Mouse (Mus musculus): Measurements from ENCODE around the gene Sox30. TPM values are rescaled to one million over a fixed set of nuclear protein-coding genes. Genes with fewer than 3 reads are reported as not detected.

The Sox30 gene
- 0.11 and 0.16 TPM in 2 replicates for polyA plus RNA-seq (2016; fragmentation: Nextera tagmentation; extraction: Ambion mirVana)

DNA sequence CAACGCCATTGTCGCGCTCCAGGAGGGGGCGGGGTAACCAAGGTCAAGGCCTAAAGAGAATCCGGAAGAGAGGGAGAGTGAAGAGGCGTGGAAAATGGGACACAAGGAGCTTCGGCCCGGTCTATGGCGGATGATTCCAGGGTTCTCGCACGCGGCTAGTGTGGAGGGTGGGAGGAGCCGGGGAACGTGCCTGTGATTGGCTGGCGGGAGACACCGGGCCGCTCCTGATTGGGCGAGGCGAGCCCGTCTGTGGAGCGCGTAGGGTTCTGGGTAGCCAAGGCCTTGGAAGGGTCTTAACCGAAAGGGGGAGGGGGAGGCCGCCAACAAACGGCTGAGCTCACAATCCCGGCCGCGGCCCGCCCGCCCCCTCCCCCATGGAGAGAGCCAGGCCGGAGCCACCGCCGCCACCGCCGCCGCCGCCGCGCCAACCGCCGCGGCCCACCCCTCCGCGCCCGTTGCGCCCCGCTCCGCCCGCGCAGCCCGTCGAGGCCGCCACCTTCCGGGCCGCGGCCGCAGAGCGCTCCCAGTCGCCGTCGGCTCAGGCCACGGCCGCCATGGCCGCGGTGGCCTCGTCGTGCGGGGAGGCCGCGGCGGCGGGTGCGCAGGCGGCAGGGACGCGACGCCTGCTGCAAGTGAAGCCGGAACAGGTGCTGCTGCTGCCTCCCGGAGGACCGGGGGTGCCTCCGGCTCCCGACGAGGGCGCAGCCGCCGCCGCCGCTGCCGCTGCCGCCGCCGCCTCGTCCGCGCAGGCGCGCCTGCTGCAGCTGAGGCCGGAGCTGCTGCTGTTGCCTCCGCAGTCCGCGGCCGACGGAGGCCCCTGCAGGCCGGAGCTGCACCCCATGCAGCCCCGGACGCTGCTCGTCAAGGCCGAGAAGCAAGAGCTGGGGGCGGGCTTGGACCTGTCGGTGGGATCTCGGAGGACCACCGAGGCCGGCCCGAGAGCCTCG lies at the start of gene Sox30:
Gene Sox30 (plus strand): TSS at position 365 of the 947 bp plus-strand sequence.
- peak within 1 kb of the TSS; percentile 66 for H3K4me3 ChIP-seq
- H3K4me1 ChIP-seq: peaks cover 15% of the 10 kb centered on the region
- no peaks in the 10 kb centered on the region for H3K36me3 ChIP-seq
- peak within 1 kb of the TSS; percentile 93 for H3K27ac ChIP-seq
- H3K9me3 ChIP-seq (replicated peaks): peaks cover 4% of the 10 kb centered on the region; the same call in 1 of the 2 replicates
- peaks cover 22% of the 10 kb centered on the region for H3K27me3 ChIP-seq (ENCODE audit: low read depth, poor library complexity, severe bottlenecking)
- DNase-seq (ENCODE audit: low spot score): peak; percentile 75
- WGBS: 9% methylated on average over 112 of the region's 115 CpGs

DNA sequence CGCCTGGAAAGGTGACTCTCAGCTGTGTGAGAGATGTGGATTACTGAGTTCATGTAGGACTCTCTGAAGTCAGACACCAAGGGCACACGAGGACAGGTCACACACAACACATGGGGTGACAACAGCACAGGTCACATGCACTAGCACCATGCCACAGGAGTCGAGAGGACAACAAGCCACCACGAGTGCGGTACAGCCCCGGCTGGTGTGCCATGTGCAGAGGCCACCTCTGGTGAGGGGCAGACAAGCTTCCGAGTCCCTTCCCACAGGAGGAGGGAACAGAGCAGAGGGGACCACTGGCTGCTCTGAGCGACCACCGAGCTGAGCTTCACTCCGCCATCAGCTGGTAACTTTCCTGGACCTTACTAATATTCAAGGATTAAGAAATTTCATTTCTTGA lies 47.3 kb upstream of the Sox30 start:
- Histone ChIP-seq H3K4me1 (0 out of 2 replicates have a peak, but pooled peaks cover 3% of the 10 kb centered on the region), H3K9me3 (replicated peaks) (no peaks in the 10 kb centered on the region), H3K36me3 (peaks cover 76% of the 10 kb centered on the region), H3K27ac (no peak overlapping the region), H3K4me3 (no peak overlapping the region), H3K27me3 (ENCODE audit: low read depth, poor library complexity, severe bottlenecking) (no peaks in the 10 kb centered on the region)
- WGBS: 91% methylated on average over 10 of the region's 10 CpGs
- DNase-seq (ENCODE audit: low spot score): no peak

DNA sequence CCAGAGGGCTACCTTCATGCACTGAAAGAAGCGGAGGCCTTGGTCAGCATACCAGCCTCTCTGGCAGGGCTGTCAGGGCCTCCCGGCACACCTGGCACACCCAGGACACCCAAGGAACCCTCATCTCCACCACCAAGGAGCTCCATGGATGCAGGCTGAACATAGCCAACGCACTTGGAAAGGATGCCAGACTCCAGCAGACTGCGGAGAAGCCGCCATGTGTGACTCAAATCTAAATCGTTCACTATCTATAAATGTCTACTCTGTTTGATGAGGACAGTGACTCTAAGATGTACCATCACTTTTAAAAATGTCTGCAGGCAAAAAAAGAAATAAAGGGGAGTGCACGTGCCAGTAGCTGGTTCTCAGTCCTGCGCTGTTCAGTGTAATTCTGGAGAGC lies 42.6 kb upstream of the Sox30 start:
- H3K9me3 ChIP-seq (replicated peaks): no peaks in the 10 kb centered on the region
- no peak overlapping the region for H3K4me3 ChIP-seq
- DNase-seq (ENCODE audit: low spot score): no peak
- no peaks in the 10 kb centered on the region for H3K4me1 ChIP-seq
- H3K27ac ChIP-seq: no peak overlapping the region
- peaks cover 68% of the 10 kb centered on the region for H3K36me3 ChIP-seq
- WGBS: 97% methylated on average over 8 of the region's 8 CpGs
- H3K27me3 ChIP-seq (ENCODE audit: low read depth, poor library complexity, severe bottlenecking): no peaks in the 10 kb centered on the region

- DNase-seq (ENCODE audit: low spot score): no peak
- Histone ChIP-seq H3K36me3 (peaks cover 54% of the 10 kb centered on the region), H3K27ac (no peak overlapping the region), H3K4me1 (peaks cover 12% of the 10 kb centered on the region), H3K27me3 (ENCODE audit: low read depth, poor library complexity, severe bottlenecking) (no peaks in the 10 kb centered on the region), H3K4me3 (no peak overlapping the region), H3K9me3 (replicated peaks) (no peaks in the 10 kb centered on the region)
- WGBS: 95% methylated on average over 8 of the region's 8 CpGs
Measured at GRCm38 (mm10) chr11:45938917-45939316, 41.2 kb upstream of the Sox30 start.

DNA sequence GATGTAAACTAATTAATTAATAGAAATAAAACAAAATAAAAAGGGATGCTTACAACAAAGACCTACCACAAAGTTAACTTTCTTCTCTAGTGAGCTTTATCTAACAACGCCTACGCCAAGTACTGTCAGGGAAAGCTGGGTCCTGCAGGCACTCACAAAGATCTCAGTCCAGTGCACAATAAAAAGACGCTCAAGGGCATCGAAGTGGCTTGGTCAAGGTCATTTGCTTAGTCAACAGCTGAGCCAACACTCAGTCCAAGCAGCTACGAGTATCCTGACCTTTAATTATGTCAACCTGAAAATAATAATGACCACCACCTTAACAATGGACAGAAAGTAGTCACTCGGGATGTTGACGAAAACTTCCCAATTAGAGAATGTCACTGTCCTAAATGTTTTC lies 37.8 kb upstream of the Sox30 start:
- WGBS: 92% methylated on average over 7 of the region's 7 CpGs
- H3K27me3 ChIP-seq (ENCODE audit: low read depth, poor library complexity, severe bottlenecking): no peaks in the 10 kb centered on the region
- no peak for DNase-seq (ENCODE audit: low spot score)
- H3K27ac ChIP-seq: no peak overlapping the region
- H3K9me3 ChIP-seq (replicated peaks): no peaks in the 10 kb centered on the region
- H3K4me1 ChIP-seq: peaks cover 16% of the 10 kb centered on the region
- no peak overlapping the region for H3K4me3 ChIP-seq
- peaks cover 20% of the 10 kb centered on the region for H3K36me3 ChIP-seq

DNA sequence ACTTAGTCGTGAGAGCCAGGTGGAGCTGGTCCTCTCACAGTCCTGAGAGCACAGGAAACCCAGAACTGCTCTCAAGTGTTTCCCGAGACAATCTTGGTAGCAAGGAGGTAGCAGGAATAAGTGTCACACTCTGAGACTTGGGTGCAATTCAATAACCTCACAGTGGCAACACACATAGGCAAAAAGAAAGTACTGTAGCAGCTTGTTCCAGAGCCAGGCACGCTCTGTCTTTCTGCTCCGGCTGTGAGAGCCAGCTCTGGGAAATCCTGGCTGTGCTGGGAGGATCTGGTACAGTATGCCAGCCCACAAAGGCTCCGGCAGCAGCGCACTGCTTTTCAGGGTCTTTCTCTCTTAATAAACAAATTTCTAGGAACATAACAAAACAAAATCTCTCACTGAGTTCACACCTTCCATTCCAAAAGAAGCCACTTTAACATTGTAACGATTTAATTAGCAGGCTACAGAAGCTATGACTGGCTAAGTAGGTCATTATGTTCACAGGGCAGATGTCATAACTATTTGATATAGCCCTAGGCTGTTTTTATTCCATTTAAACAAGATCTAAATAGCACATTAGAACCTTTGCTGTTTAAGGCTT lies 36.9 kb upstream of the Sox30 start:
- Histone ChIP-seq H3K4me1 (peaks cover 16% of the 10 kb centered on the region), H3K27me3 (ENCODE audit: low read depth, poor library complexity, severe bottlenecking) (no peaks in the 10 kb centered on the region), H3K36me3 (peaks cover 20% of the 10 kb centered on the region; the same call in 1 of the 2 replicates), H3K27ac (no peak overlapping the region), H3K4me3 (peak overlapping the region; percentile 82), H3K9me3 (replicated peaks) (no peaks in the 10 kb centered on the region)
- 83% methylated on average over 7 of the region's 7 CpGs for WGBS
- no peak for DNase-seq (ENCODE audit: low spot score)

- peak; percentile 57 for DNase-seq (ENCODE audit: low spot score)
- Histone ChIP-seq H3K4me1 (peaks cover 16% of the 10 kb centered on the region), H3K4me3 (peak overlapping the region; percentile 82), H3K9me3 (replicated peaks) (no peaks in the 10 kb centered on the region), H3K27ac (peak overlapping the region; percentile 93), H3K36me3 (peaks cover 21% of the 10 kb centered on the region), H3K27me3 (ENCODE audit: low read depth, poor library complexity, severe bottlenecking) (no peaks in the 10 kb centered on the region)
- WGBS: under 1% methylated on average over 49 of the region's 49 CpGs
Measured at GRCm38 (mm10) chr11:45943891-45944642, 36.0 kb upstream of the Sox30 start.

- Histone ChIP-seq H3K4me1 (peaks cover 16% of the 10 kb centered on the region), H3K4me3 (peak within 1 kb of the TSS; percentile 82), H3K27ac (peak within 1 kb of the TSS; percentile 93), H3K27me3 (ENCODE audit: low read depth, poor library complexity, severe bottlenecking) (no peaks in the 10 kb centered on the region), H3K36me3 (peaks cover 27% of the 10 kb centered on the region), H3K9me3 (replicated peaks) (no peaks in the 10 kb centered on the region)
- DNase-seq (ENCODE audit: low spot score): peak; percentile 100
- under 1% methylated on average over 55 of the region's 55 CpGs for WGBS
Measured at GRCm38 (mm10) chr11:45944643-45945156, 35.4 kb upstream of the Sox30 start, which contains the start of gene Lsm11. Lsm11 (minus strand) TSS chr11:45944935.

GRCm38 (mm10) chr11:45946796-45947195 lies 33.3 kb upstream of the Sox30 start:
- Histone ChIP-seq H3K9me3 (replicated peaks) (no peaks in the 10 kb centered on the region), H3K36me3 (peaks cover 36% of the 10 kb centered on the region), H3K27me3 (ENCODE audit: low read depth, poor library complexity, severe bottlenecking) (no peaks in the 10 kb centered on the region), H3K27ac (no peak overlapping the region), H3K4me1 (peaks cover 16% of the 10 kb centered on the region), H3K4me3 (no peak overlapping the region)
- WGBS: 85% methylated on average over 4 of the region's 4 CpGs
- DNase-seq (ENCODE audit: low spot score): no peak

- WGBS: 92% methylated on average over 2 of the region's 2 CpGs
- DNase-seq (ENCODE audit: low spot score): no peak
- H3K4me3 ChIP-seq: no peak overlapping the region
- no peaks in the 10 kb centered on the region for H3K27me3 ChIP-seq (ENCODE audit: low read depth, poor library complexity, severe bottlenecking)
- H3K27ac ChIP-seq: no peak overlapping the region
- peaks cover 43% of the 10 kb centered on the region for H3K36me3 ChIP-seq
- H3K4me1 ChIP-seq: peaks cover 16% of the 10 kb centered on the region
- H3K9me3 ChIP-seq (replicated peaks): no peaks in the 10 kb centered on the region
Measured at GRCm38 (mm10) chr11:45947491-45947890, 32.6 kb upstream of the Sox30 start.

- peak; percentile 95 for DNase-seq (ENCODE audit: low spot score)
- peaks cover 5% of the 10 kb centered on the region for H3K4me1 ChIP-seq
- H3K9me3 ChIP-seq (replicated peaks): no peaks in the 10 kb centered on the region
- H3K36me3 ChIP-seq: peaks cover 31% of the 10 kb centered on the region
- under 1% methylated on average over 32 of the region's 32 CpGs for WGBS
- H3K27me3 ChIP-seq (ENCODE audit: low read depth, poor library complexity, severe bottlenecking): no peaks in the 10 kb centered on the region
- peak within 1 kb of the TSS; percentile 84 for H3K27ac ChIP-seq
- H3K4me3 ChIP-seq: peak within 1 kb of the TSS; percentile 76
Measured at GRCm38 (mm10) chr11:45955127-45955627, 24.9 kb upstream of the Sox30 start, which contains the start of gene Thg1l. Thg1l (minus strand) TSS chr11:45955494.

- H3K36me3 ChIP-seq: no peaks in the 10 kb centered on the region
- H3K9me3 ChIP-seq (replicated peaks): no peaks in the 10 kb centered on the region
- no peak for DNase-seq (ENCODE audit: low spot score)
- 82% methylated on average over 3 of the region's 3 CpGs for WGBS
- H3K27me3 ChIP-seq (ENCODE audit: low read depth, poor library complexity, severe bottlenecking): no peaks in the 10 kb centered on the region
- H3K27ac ChIP-seq: no peak overlapping the region
- H3K4me3 ChIP-seq: no peak overlapping the region
- peaks cover 4% of the 10 kb centered on the region for H3K4me1 ChIP-seq
Measured at GRCm38 (mm10) chr11:45959598-45959997, 20.5 kb upstream of the Sox30 start.

Data from limb, embryonic 10.5 days (tissue).